Mouse (Mus musculus) testis, adult 2 months (tissue): ENCODE results near the gene Zmym5. TPM values are rescaled to one million over a fixed set of nuclear protein-coding genes. Genes with fewer than 3 reads are reported as not detected.
"Not testable (repeated sequence)": the region's sequence is repeated elsewhere in the genome, so short reads cannot be mapped to it uniquely, and the experiment has no call there.

Experiments
- H3K27ac ChIP-seq: fragments of 200-500 bp; 2 replicates; pipeline ENCODE4 v1.5.1; 2012; ENCODE audit warnings: low read depth, low read length; ENCODE audit not compliant: control insufficient read depth, insufficient read depth
- H3K27me3 ChIP-seq: fragments of 200-500 bp; 2 replicates; pipeline ENCODE4 v1.6.1; 2012; ENCODE audit warnings: mild to moderate bottlenecking, low read length, moderate library complexity; ENCODE audit not compliant: control insufficient read depth, insufficient read depth
- H3K36me3 ChIP-seq: fragments of 200-500 bp; 2 replicates; pipeline ENCODE4 v1.6.1; 2012; ENCODE audit warnings: mild to moderate bottlenecking, low read length; ENCODE audit not compliant: control insufficient read depth, insufficient read depth
- H3K4me1 ChIP-seq: fragments of 200-500 bp; 2 replicates; pipeline ENCODE4 v1.6.1; 2012; ENCODE audit warnings: low read length; ENCODE audit not compliant: control insufficient read depth, insufficient read depth
- H3K4me3 ChIP-seq: fragments of 200-500 bp; 2 replicates; pipeline ENCODE4 v1.5.1; 2012; ENCODE audit warnings: low read depth, mild to moderate bottlenecking, low read length, moderate library complexity, mixed read lengths; ENCODE audit not compliant: control insufficient read depth
- CTCF ChIP-seq: fragments of 200-500 bp; IDR thresholded peaks from 2 replicates; pipeline ENCODE4 v1.5.1; 2012; ENCODE audit warnings: low read depth, mild to moderate bottlenecking, inconsistent platforms, low read length, moderate library complexity; ENCODE audit not compliant: control insufficient read depth, insufficient read depth, insufficient replicate concordance
- POLR2A ChIP-seq: fragments of 200-500 bp; IDR thresholded peaks from 2 replicates; pipeline ENCODE4 v1.6.1; 2012; ENCODE audit warnings: low read depth, mild to moderate bottlenecking, inconsistent platforms, low read length, moderate library complexity; ENCODE audit not compliant: control insufficient read depth
- polyA plus RNA-seq: library from polyadenylated mRNA; depleted of rRNA; stranded (reverse); fragments of >200 nt; gene quantifications from 2 replicates; pipeline ENCODE4 v1.2.3, GENCODE M21; 2012; rRNA removed

Zmym5 gene
- 6.8 and 7.9 TPM in 2 replicates for polyA plus RNA-seq

- peak within 1 kb of the TSS; percentile 93 for H3K27ac ChIP-seq
- not testable (repeated sequence) for H3K27me3 ChIP-seq, H3K4me1 ChIP-seq, H3K36me3 ChIP-seq
- H3K4me3 ChIP-seq: peak within 1 kb of the TSS; percentile 89
These were observed at the start of gene Zmym5 for GRCm38 (mm10) chr14:56811701-56812339. Zmym5 (minus strand) TSS chr14:56811716.

DNA sequence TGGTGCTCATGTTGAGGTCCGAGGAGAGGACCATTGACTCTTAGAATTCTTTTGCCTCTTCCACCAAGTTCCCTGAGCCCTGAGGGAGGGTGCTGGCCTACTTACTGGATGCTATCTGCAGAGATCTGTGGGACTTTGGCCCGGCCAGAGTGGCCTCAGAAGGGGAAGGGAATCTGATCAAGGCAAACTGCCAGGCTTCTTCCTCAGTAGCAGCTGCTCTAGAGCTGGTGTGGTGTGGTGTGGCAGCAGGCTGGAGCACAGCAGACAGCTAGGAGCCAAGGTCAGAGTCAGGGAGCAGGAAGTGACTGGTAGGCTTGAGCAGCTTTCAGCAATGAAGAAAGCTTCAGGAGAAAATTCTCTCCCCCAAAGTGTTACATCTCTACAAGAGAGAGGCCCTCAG is 38.2 kb upstream of the Zmym5 start:
- H3K4me1 ChIP-seq: no peaks in the 10 kb centered on the region
- no peaks in the 10 kb centered on the region for H3K36me3 ChIP-seq
- H3K4me3 ChIP-seq: no peak overlapping the region
- TF ChIP-seq POLR2A (no peak), CTCF (no peak)
- no peaks in the 10 kb centered on the region for H3K27me3 ChIP-seq
- H3K27ac ChIP-seq: no peak overlapping the region

GRCm38 (mm10) chr14:56848322-56848721 is 36.8 kb upstream of the Zmym5 start:
- no peak overlapping the region for H3K4me3 ChIP-seq
- H3K27me3 ChIP-seq: no peaks in the 10 kb centered on the region
- no peaks in the 10 kb centered on the region for H3K36me3 ChIP-seq
- H3K4me1 ChIP-seq: no peaks in the 10 kb centered on the region
- TF ChIP-seq POLR2A: no peak
- no peak for TF ChIP-seq CTCF
- H3K27ac ChIP-seq: no peak overlapping the region

GRCm38 (mm10) chr14:56844507-56844906 is 33.0 kb upstream of the Zmym5 start:
- Histone ChIP-seq H3K27ac (no peak overlapping the region), H3K4me1 (no peaks in the 10 kb centered on the region), H3K27me3 (no peaks in the 10 kb centered on the region), H3K36me3 (no peaks in the 10 kb centered on the region), H3K4me3 (no peak overlapping the region)
- TF ChIP-seq POLR2A (no peak), CTCF (no peak)

DNA sequence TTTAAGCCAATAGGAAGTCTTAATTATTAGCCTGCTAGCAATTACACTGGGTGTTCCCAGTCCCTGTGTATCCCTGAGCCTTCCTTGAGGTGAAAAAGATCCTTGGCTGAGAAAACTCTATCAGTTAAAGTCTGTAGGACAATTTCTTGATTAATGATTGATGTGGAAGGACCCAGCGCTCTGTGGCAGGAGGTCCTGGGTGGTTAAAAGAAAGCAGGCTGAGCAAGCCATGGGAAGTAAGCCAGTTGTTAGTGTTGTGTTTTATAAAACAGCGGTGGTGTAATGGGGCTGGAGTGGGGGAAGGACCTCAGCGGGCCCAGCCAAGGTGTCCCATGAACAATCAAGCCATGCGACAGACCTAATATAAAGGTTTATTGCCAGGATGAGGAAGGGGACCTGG is 32.5 kb upstream of the Zmym5 start:
- Histone ChIP-seq H3K27me3 (no peaks in the 10 kb centered on the region), H3K4me3 (no peak overlapping the region), H3K27ac (no peak overlapping the region), H3K4me1 (no peaks in the 10 kb centered on the region), H3K36me3 (no peaks in the 10 kb centered on the region)
- TF ChIP-seq POLR2A (no peak), CTCF (no peak)

- not testable (repeated sequence) for H3K27me3 ChIP-seq, H3K27ac ChIP-seq, H3K4me1 ChIP-seq
These were observed 23.1 kb upstream of the Zmym5 start for GRCm38 (mm10) chr14:56834576-56834975.

DNA sequence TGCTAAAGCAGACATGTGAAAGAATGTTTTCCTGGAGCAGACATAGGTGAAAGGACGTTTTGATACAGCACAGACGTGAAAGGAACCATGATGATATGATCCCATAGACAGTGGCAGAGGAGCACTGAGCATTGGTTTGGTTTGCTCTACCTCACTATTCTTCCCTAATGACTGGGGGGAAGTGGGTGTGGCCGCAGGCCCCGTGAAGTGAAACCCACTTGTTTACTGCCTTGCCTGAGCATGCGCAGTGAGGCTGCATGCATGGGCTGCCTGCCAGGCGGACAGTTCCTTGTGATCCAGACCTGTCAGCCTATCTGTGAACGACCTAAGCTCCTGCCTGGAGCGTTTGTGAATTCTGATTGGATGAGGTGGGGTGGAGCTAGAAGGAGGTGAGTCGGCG is 21.7 kb upstream of the Zmym5 start:
- H3K4me1 ChIP-seq, H3K27me3 ChIP-seq, H3K36me3 ChIP-seq, H3K27ac ChIP-seq: not testable (repeated sequence)
- H3K4me3 ChIP-seq: peak overlapping the region; percentile 69; the same call in 1 of the 2 replicates

More at GRCm38 (mm10) chr14:56834576-56834975, 23.1 kb upstream of the Zmym5 start:
- not testable (repeated sequence) for H3K4me3 ChIP-seq, H3K36me3 ChIP-seq

GRCm38 (mm10) chr14:56832563-56833113 is 21.1 kb upstream of the Zmym5 start:
- Histone ChIP-seq H3K4me1 (no peaks in the 10 kb centered on the region), H3K4me3 (peak overlapping the region; percentile 69), H3K27me3 (no peaks in the 10 kb centered on the region), H3K36me3 (no peaks in the 10 kb centered on the region), H3K27ac (no peak overlapping the region)
- TF ChIP-seq POLR2A (no peak), CTCF (no peak)
